Mouse (Mus musculus) MEL (cell line): ENCODE measurements at regions not wholly inside any gene's neighbourhood (a gene's known extent, or its start where the extent isn't known, plus 50 kb on each side); places are given as distances from the start of the nearest gene placed in this dataset.
A peak's percentile ranks its signal among the peaks of the same experiment; 100 is the strongest.

Source experiments
- DNase-seq: peaks from one replicate; pipeline ENCODE4 v3.0.0; 2011; ENCODE audit warnings: low read depth, low spot score
- H3K27ac ChIP-seq: 2 replicates; pipeline ENCODE4 v1.5.1; 2012; ENCODE audit warnings: low read depth, mild to moderate bottlenecking, control low read depth, low read length, moderate library complexity; ENCODE audit not compliant: control insufficient read depth
- H3K27me3 ChIP-seq, 2 experiments: fragments of 150-350 bp in 1 of 2; sonication (generic) in 1 of 2; 2 replicates each; pipeline ENCODE4 v1.6.1; 2012; ENCODE audit warnings: low read length in 2 of 2, mild to moderate bottlenecking in 2 of 2, improper control_type of control experiment in 1 of 2, moderate library complexity in 1 of 2; ENCODE audit not compliant: insufficient read depth in 2 of 2, control insufficient read depth in 1 of 2
- H3K36me3 ChIP-seq, 2 experiments: 2 replicates each; pipeline ENCODE4 v1.6.1; 2012 to 2014; ENCODE audit warnings: low read length in 2 of 2, improper control_type of control experiment in 1 of 2, inconsistent platforms in 1 of 2, mild to moderate bottlenecking in 1 of 2; ENCODE audit not compliant: insufficient read depth in 2 of 2, control insufficient read depth in 1 of 2
- H3K4me1 ChIP-seq, 2 experiments: fragments of 150-350 bp in 1 of 2; sonication (generic) in 1 of 2; 2 replicates each; pipeline ENCODE4 v1.6.1; 2012; ENCODE audit warnings: low read length in 2 of 2, improper control_type of control experiment in 1 of 2, mild to moderate bottlenecking in 1 of 2; ENCODE audit not compliant: insufficient read depth in 2 of 2, control insufficient read depth in 1 of 2
- H3K4me3 ChIP-seq, 2 experiments: fragments of 150-350 bp in 1 of 2; sonication (generic) in 1 of 2; 2 replicates each; pipeline ENCODE4 v1.5.1; 2012; ENCODE audit warnings: low read depth in 2 of 2, low read length in 2 of 2, mild to moderate bottlenecking in 2 of 2, moderate library complexity in 2 of 2, control low read depth in 1 of 2, improper control_type of control experiment in 1 of 2; ENCODE audit not compliant: control insufficient read depth in 1 of 2, insufficient read depth in 1 of 2
- H3K79me2 ChIP-seq: 2 replicates; pipeline ENCODE4 v1.6.1; 2012; ENCODE audit warnings: mild to moderate bottlenecking, low read length, moderate library complexity; ENCODE audit not compliant: control insufficient read depth, poor library complexity, insufficient read depth
- H3K9ac ChIP-seq: 2 replicates; pipeline ENCODE4 v1.6.1; 2012; ENCODE audit warnings: low read depth, mild to moderate bottlenecking, control low read depth, low read length, moderate library complexity; ENCODE audit not compliant: control insufficient read depth, poor library complexity, severe bottlenecking
- H3K9me3 ChIP-seq: fragments of 150-350 bp; sonication (generic); replicated peaks from 2 replicates; pipeline ENCODE4 v1.6.1; 2012; ENCODE audit warnings: mild to moderate bottlenecking, low read length, improper control_type of control experiment, moderate library complexity; ENCODE audit not compliant: insufficient read depth
- BHLHE40 ChIP-seq: IDR thresholded peaks from 2 replicates; pipeline ENCODE4 v1.6.1; 2012; ENCODE audit warnings: low read depth, mild to moderate bottlenecking, inconsistent platforms, low read length, improper control_type of control experiment, borderline replicate concordance
- CHD1 ChIP-seq: IDR thresholded peaks from 2 replicates; pipeline ENCODE4 v1.6.1; 2012; ENCODE audit warnings: low read depth, mild to moderate bottlenecking, inconsistent platforms, low read length, improper control_type of control experiment
- E2F4 ChIP-seq: IDR thresholded peaks from 2 replicates; pipeline ENCODE4 v1.6.1; 2011; ENCODE audit warnings: low read depth, low read length, improper control_type of control experiment, borderline replicate concordance
- GABPA ChIP-seq: IDR thresholded peaks from 2 replicates; pipeline ENCODE4 v1.6.1; 2012; ENCODE audit warnings: low read depth, mild to moderate bottlenecking, inconsistent platforms, low read length, improper control_type of control experiment, moderate library complexity
- HCFC1 ChIP-seq: IDR thresholded peaks from 2 replicates; pipeline ENCODE4 v1.6.1; 2012; ENCODE audit warnings: low read depth, mild to moderate bottlenecking, inconsistent platforms, low read length, improper control_type of control experiment, moderate library complexity
- JUND ChIP-seq: IDR thresholded peaks from 2 replicates; pipeline ENCODE4 v1.6.1; 2011; ENCODE audit warnings: low read depth, mild to moderate bottlenecking, improper control_type of control experiment, low read length
- MXI1 ChIP-seq: IDR thresholded peaks from 2 replicates; pipeline ENCODE4 v1.6.1; 2011; ENCODE audit warnings: mild to moderate bottlenecking, low read depth, low read length, improper control_type of control experiment
- MYB ChIP-seq: IDR thresholded peaks from 2 replicates; pipeline ENCODE4 v1.6.1; 2011; ENCODE audit warnings: mild to moderate bottlenecking, low read depth, low read length, improper control_type of control experiment
- NRF1 ChIP-seq: IDR thresholded peaks from 2 replicates; pipeline ENCODE4 v1.6.1; 2014; ENCODE audit warnings: low read depth, mild to moderate bottlenecking, inconsistent platforms, low read length, improper control_type of control experiment, moderate library complexity; ENCODE audit not compliant: poor library complexity, insufficient read depth, severe bottlenecking
- POLR2A ChIP-seq, 2 experiments: IDR thresholded peaks; 2 replicates each; pipeline ENCODE4 v1.6.1; 2011 to 2012; ENCODE audit warnings: low read length in 2 of 2, mild to moderate bottlenecking in 2 of 2, control low read depth in 1 of 2, improper control_type of control experiment in 1 of 2, low read depth in 1 of 2, moderate library complexity in 1 of 2; ENCODE audit not compliant: control insufficient read depth in 1 of 2, insufficient read depth in 1 of 2, poor library complexity in 1 of 2
- POLR2AphosphoS5 ChIP-seq: IDR thresholded peaks from 2 replicates; pipeline ENCODE4 v1.6.1; 2012; ENCODE audit warnings: low read depth, borderline replicate concordance, mild to moderate bottlenecking, inconsistent platforms, low read length, moderate library complexity, mixed read lengths
- SIN3A ChIP-seq: IDR thresholded peaks from 2 replicates; pipeline ENCODE4 v1.6.1; 2012; ENCODE audit warnings: low read length, improper control_type of control experiment, inconsistent platforms
- SMC3 ChIP-seq: IDR thresholded peaks from 2 replicates; pipeline ENCODE4 v1.6.1; 2011; ENCODE audit warnings: low read depth, low read length, improper control_type of control experiment
- TBP ChIP-seq: IDR thresholded peaks from 2 replicates; pipeline ENCODE4 v1.8.0; 2011; ENCODE audit warnings: low read depth, low read length, improper control_type of control experiment
- TCF12 ChIP-seq: IDR thresholded peaks from 2 replicates; pipeline ENCODE4 v1.6.1; 2014; ENCODE audit warnings: low read depth, mild to moderate bottlenecking, inconsistent platforms, low read length, improper control_type of control experiment, moderate library complexity
- ZKSCAN1 ChIP-seq: IDR thresholded peaks from 2 replicates; pipeline ENCODE4 v1.6.1; 2012; ENCODE audit warnings: low read depth, mild to moderate bottlenecking, inconsistent platforms, low read length, improper control_type of control experiment, moderate library complexity
- ZNF384 ChIP-seq: IDR thresholded peaks from 2 replicates; pipeline ENCODE4 v1.6.1; 2012; ENCODE audit warnings: low read depth, mild to moderate bottlenecking, inconsistent platforms, low read length, improper control_type of control experiment

DNA sequence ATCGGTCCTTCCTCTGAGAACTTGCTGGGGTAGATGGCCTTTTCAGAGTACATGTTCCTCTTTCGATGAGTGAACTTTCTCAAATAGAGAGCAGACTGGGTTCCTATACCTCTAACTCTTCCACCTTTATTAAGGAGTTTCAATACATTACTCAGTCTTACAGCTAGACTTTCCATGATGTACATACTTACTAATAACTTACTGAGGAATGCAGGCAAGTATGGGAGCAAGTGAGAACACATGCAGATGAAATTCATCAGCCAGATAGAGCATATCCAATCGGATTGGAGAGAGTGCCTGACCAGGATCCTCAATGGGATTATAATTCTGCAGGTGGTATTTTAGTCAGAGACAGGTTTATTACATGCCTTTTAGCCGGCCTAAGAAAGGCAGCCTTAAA is 292.2 kb upstream of the Large1 start:
- no peak overlapping the region for H3K27ac ChIP-seq
- no peak for DNase-seq
- no peaks in the 10 kb centered on the region for H3K79me2 ChIP-seq
- no peaks in the 10 kb centered on the region for H3K27me3 ChIP-seq
- H3K9me3 ChIP-seq = no peaks in the 10 kb centered on the region
- no peaks in the 10 kb centered on the region for H3K36me3 ChIP-seq
- no peaks in the 10 kb centered on the region for H3K4me1 ChIP-seq
- H3K9ac ChIP-seq = no peak overlapping the region
- H3K4me3 ChIP-seq = no peak overlapping the region
- TF ChIP-seq TCF12 = no peak
- no peak for TF ChIP-seq POLR2A (IDR thresholded peaks at IDR 0.05; ENCODE audit: control insufficient read depth in 1 of 2, insufficient read depth in 1 of 2, low read depth in 1 of 2, low read length in 2 of 2, poor library complexity in 1 of 2)
- no peak for TF ChIP-seq SMC3
- TF ChIP-seq POLR2AphosphoS5 = no peak
- TF ChIP-seq MYB = no peak
- TF ChIP-seq E2F4 = no peak
- TF ChIP-seq SIN3A = no peak
- TF ChIP-seq TBP = no peak
- TF ChIP-seq GABPA = no peak
- no peak for TF ChIP-seq ZKSCAN1
- no peak for TF ChIP-seq NRF1

DNA sequence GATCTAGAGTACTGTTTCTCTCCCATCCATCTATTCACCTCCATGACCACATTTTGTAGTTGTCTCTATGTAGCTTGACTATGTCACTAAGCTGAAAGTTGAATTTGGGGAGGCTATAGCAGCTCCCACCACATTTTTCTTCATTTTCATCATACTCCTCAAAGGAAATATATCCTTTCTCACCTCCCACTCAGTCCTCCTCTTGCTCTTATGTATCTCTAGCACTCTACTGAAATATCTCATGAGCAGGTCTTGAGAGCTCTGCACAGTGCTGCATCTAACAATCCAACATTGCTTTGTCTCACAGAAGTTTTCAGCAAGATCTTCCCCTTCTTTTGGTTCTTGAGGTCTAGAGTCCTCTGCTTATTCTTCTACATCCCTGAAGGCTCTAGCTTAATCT is 273.5 kb upstream of the Large1 start:
- Histone ChIP-seq H3K9ac (no peak overlapping the region), H3K4me1 (no peaks in the 10 kb centered on the region), H3K27ac (no peak overlapping the region), H3K9me3 (no peaks in the 10 kb centered on the region), H3K27me3 (no peaks in the 10 kb centered on the region), H3K36me3 (no peaks in the 10 kb centered on the region), H3K79me2 (no peaks in the 10 kb centered on the region), H3K4me3 (no peak overlapping the region)
- no peak for DNase-seq
- TF ChIP-seq MXI1 = no peak
- TF ChIP-seq CHD1 = no peak
- no peak for TF ChIP-seq TBP
- TF ChIP-seq BHLHE40 = no peak
- no peak for TF ChIP-seq JUND
- TF ChIP-seq HCFC1 = no peak
- no peak for TF ChIP-seq POLR2A (IDR thresholded peaks at IDR 0.05; ENCODE audit: control insufficient read depth in 1 of 2, insufficient read depth in 1 of 2, low read depth in 1 of 2, low read length in 2 of 2, poor library complexity in 1 of 2)
- no peak for TF ChIP-seq SMC3

DNA sequence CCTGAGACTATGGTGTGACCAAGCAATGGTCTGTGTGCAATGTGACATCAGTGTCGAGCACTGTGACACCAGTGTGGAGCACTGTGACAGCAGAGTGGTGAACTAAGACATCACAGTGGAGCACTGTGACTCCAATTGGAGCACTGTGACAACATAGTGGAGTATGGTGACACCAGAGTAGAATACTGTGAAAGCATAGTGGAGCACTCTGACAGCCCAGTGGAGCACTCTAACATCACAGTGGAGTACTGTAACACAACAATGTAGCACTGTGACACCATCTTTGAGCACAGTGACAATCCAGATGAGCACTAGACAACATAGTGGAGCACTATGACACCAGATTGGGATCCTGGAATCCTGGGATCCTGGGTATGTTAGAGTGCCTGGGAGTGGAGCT is 265.6 kb upstream of the Large1 start:
- no peak overlapping the region for H3K9ac ChIP-seq
- no peak overlapping the region for H3K4me3 ChIP-seq
- peak; percentile 60 for DNase-seq

More for the DNA sequence above, 265.6 kb upstream of the Large1 start:
- TF ChIP-seq ZNF384 = no peak
- peak; percentile 17; the same call in 1 of the 2 replicates for TF ChIP-seq POLR2AphosphoS5
- no peak for TF ChIP-seq SMC3
- no peaks in the 10 kb centered on the region for H3K9me3 ChIP-seq
- no peaks in the 10 kb centered on the region for H3K27me3 ChIP-seq
- H3K4me1 ChIP-seq = no peaks in the 10 kb centered on the region
- no peaks in the 10 kb centered on the region for H3K79me2 ChIP-seq
- no peaks in the 10 kb centered on the region for H3K36me3 ChIP-seq
- H3K27ac ChIP-seq = no peak overlapping the region
